Mouse (Mus musculus) left cerebral cortex, postnatal 25 days (tissue): Measurements from ENCODE around the gene Zfp872. TPM values are rescaled to one million over a fixed set of nuclear protein-coding genes. Genes with fewer than 3 reads are reported as not detected.

Experiments
- total RNA-seq, 2 experiments: library from RNA; stranded (reverse); gene quantifications; 2 replicates each; pipeline ENCODE4 v1.2.3; 2021

Zfp872 gene
- total RNA-seq, 2 experiments from 2014 or later = not detected

Other genes starting within 250 kb of the Zfp872 start
- 10 to 100 TPM; 14.3 to 15.6 TPM for gene Swsap1, start 232.3 kb upstream of the Zfp872 start, total RNA-seq
- 1 to 10 TPM; 7.9 to 8.9 TPM for gene Epor, start 224.6 kb upstream of the Zfp872 start, total RNA-seq
- gene Rgl3, start 198.6 kb upstream of the Zfp872 start, total RNA-seq = 1 to 10 TPM; 1.8 to 2.0 TPM
- gene Ccdc151, start 185.5 kb upstream of the Zfp872 start, total RNA-seq = 1 to 10 TPM; 8.2 to 9.1 TPM
- gene Prkcsh, start 185.3 kb upstream of the Zfp872 start, total RNA-seq = 10 to 100 TPM; 97.0 to 98.1 TPM
- gene Elavl3, start 136.1 kb upstream of the Zfp872 start, total RNA-seq = 100 to 1,000 TPM; 158 to 160 TPM
- 1 to 10 TPM in 1 of 2 experiments, under 1 TPM in 1; 0.94 to 4.1 TPM for gene Gm49318, start 116.8 kb upstream of the Zfp872 start, total RNA-seq
- gene Zfp653, start 116.7 kb upstream of the Zfp872 start, total RNA-seq = 10 to 100 TPM; 18.0 to 19.3 TPM
- gene Ecsit, start 102.7 kb upstream of the Zfp872 start, total RNA-seq = 10 to 100 TPM; 40.5 to 45.2 TPM
- gene Cnn1, start 88.9 kb upstream of the Zfp872 start, total RNA-seq = 1 to 10 TPM in 1 of 2 experiments, under 1 TPM in 1; 0.25 to 1.0 TPM
- gene Elof1, start 70.9 kb upstream of the Zfp872 start, total RNA-seq = 10 to 100 TPM; 66.9 to 71.1 TPM
- gene Acp5, start 52.4 kb upstream of the Zfp872 start, total RNA-seq = under 1 TPM; 0.28 to 0.41 TPM
- 10 to 100 TPM; 40.5 to 47.1 TPM for gene Pigyl, start 31.2 kb upstream of the Zfp872 start, total RNA-seq
- 10 to 100 TPM; 18.4 to 22.4 TPM for gene Zfp809, start 37.6 kb downstream of the Zfp872 start, total RNA-seq
- 1 to 10 TPM; 3.4 to 4.2 TPM for gene Zfp599, start 71.8 kb downstream of the Zfp872 start, total RNA-seq
- gene Zfp810, start 119.6 kb downstream of the Zfp872 start, total RNA-seq = 10 to 100 TPM; 17.2 to 17.7 TPM
- gene Anln, start 201.1 kb downstream of the Zfp872 start, total RNA-seq = 1 to 10 TPM; 6.4 to 7.3 TPM
- gene 9530077C05Rik, start 223.4 kb downstream of the Zfp872 start, total RNA-seq = 1 to 10 TPM; 7.4 to 8.4 TPM